Mouse (Mus musculus): ENCODE measurements at regions not wholly inside any gene's neighbourhood (a gene's known extent, or its start where the extent isn't known, plus 50 kb on each side); places are given as distances from the start of the nearest gene placed in this dataset.
"Not testable (repeated sequence)": the region's sequence is repeated elsewhere in the genome, so short reads cannot be mapped to it uniquely, and the experiment has no call there.

- H3K27ac ChIP-seq = no peak overlapping the region
- no peaks in the 10 kb centered on the region for H3K27me3 ChIP-seq (replicated peaks)
- H3K36me3 ChIP-seq (replicated peaks) = no peaks in the 10 kb centered on the region
- WGBS = 42% methylated on average over 1 of the region's 1 CpGs
- no peak overlapping the region for H3K4me2 ChIP-seq
- no peaks in the 10 kb centered on the region for H3K9me3 ChIP-seq
- no peak overlapping the region for H3K4me3 ChIP-seq
- no peaks in the 10 kb centered on the region for H3K4me1 ChIP-seq
- no peak overlapping the region for H3K9ac ChIP-seq
- ATAC-seq (replicated peaks) = no peak
Observed at GRCm38 (mm10) chr10:48582006-48582405, 1206.6 kb downstream of the Grik2 start.

GRCm38 (mm10) chr10:48581081-48581480 is 1207.5 kb downstream of the Grik2 start:
- Histone ChIP-seq H3K4me1 (no peaks in the 10 kb centered on the region), H3K27ac (no peak overlapping the region), H3K36me3 (replicated peaks) (no peaks in the 10 kb centered on the region), H3K27me3 (replicated peaks) (no peaks in the 10 kb centered on the region), H3K4me2 (no peak overlapping the region), H3K4me3 (no peak overlapping the region), H3K9me3 (no peaks in the 10 kb centered on the region), H3K9ac (no peak overlapping the region)
- ATAC-seq (replicated peaks) = no peak
- 93% methylated on average over 1 of the region's 1 CpGs for WGBS

GRCm38 (mm10) chr10:48572600-48572999 is 1216.0 kb downstream of the Grik2 start:
- no peaks in the 10 kb centered on the region for H3K9me3 ChIP-seq
- H3K4me2 ChIP-seq = no peak overlapping the region
- 82% methylated on average over 2 of the region's 2 CpGs for WGBS
- no peaks in the 10 kb centered on the region for H3K36me3 ChIP-seq (replicated peaks)
- H3K4me3 ChIP-seq = no peak overlapping the region
- no peak for ATAC-seq (replicated peaks)
- no peaks in the 10 kb centered on the region for H3K4me1 ChIP-seq
- no peaks in the 10 kb centered on the region for H3K27me3 ChIP-seq (replicated peaks)
- no peak overlapping the region for H3K27ac ChIP-seq
- no peak overlapping the region for H3K9ac ChIP-seq

GRCm38 (mm10) chr10:48549791-48550190 is 1238.8 kb downstream of the Grik2 start:
- WGBS = 77% methylated on average over 2 of the region's 2 CpGs
- not testable (repeated sequence) for ATAC-seq (replicated peaks); H3K9ac ChIP-seq; H3K4me1 ChIP-seq; H3K9me3 ChIP-seq; H3K27me3 ChIP-seq (replicated peaks); H3K4me3 ChIP-seq; H3K36me3 ChIP-seq (replicated peaks); H3K27ac ChIP-seq; H3K4me2 ChIP-seq

- Histone ChIP-seq H3K4me1 (no peaks in the 10 kb centered on the region), H3K4me3 (no peak overlapping the region), H3K27me3 (replicated peaks) (no peaks in the 10 kb centered on the region), H3K4me2 (no peak overlapping the region), H3K27ac (no peak overlapping the region), H3K9me3 (no peaks in the 10 kb centered on the region), H3K36me3 (replicated peaks) (no peaks in the 10 kb centered on the region), H3K9ac (no peak overlapping the region)
- ATAC-seq (replicated peaks) = no peak
- WGBS = 91% methylated on average over 1 of the region's 1 CpGs
Observed at GRCm38 (mm10) chr10:48522258-48522657, 1266.3 kb downstream of the Grik2 start.

GRCm38 (mm10) chr10:48472927-48473326 is 1315.6 kb downstream of the Grik2 start:
- no peak for ATAC-seq (replicated peaks)
- no peaks in the 10 kb centered on the region for H3K9me3 ChIP-seq
- H3K36me3 ChIP-seq (replicated peaks) = no peaks in the 10 kb centered on the region
- no peaks in the 10 kb centered on the region for H3K27me3 ChIP-seq (replicated peaks)
- H3K4me3 ChIP-seq = no peak overlapping the region
- H3K4me1 ChIP-seq = no peaks in the 10 kb centered on the region
- H3K9ac ChIP-seq = no peak overlapping the region
- WGBS = 53% methylated on average over 1 of the region's 1 CpGs
- H3K27ac ChIP-seq = no peak overlapping the region
- no peak overlapping the region for H3K4me2 ChIP-seq

GRCm38 (mm10) chr10:48443739-48444342 is 1344.7 kb downstream of the Grik2 start:
- H3K9me3 ChIP-seq = no peaks in the 10 kb centered on the region
- H3K4me1 ChIP-seq = no peaks in the 10 kb centered on the region
- H3K4me2 ChIP-seq = no peak overlapping the region
- H3K27me3 ChIP-seq (replicated peaks) = no peaks in the 10 kb centered on the region
- ATAC-seq (replicated peaks) = peak; percentile 90
- 86% methylated on average over 1 of the region's 1 CpGs for WGBS
- no peak overlapping the region for H3K27ac ChIP-seq
- no peak overlapping the region for H3K9ac ChIP-seq
- no peaks in the 10 kb centered on the region for H3K36me3 ChIP-seq (replicated peaks)
- H3K4me3 ChIP-seq = no peak overlapping the region

GRCm38 (mm10) chr10:48433287-48433686 is 1355.3 kb downstream of the Grik2 start:
- Histone ChIP-seq H3K4me1 (no peaks in the 10 kb centered on the region), H3K27ac (no peak overlapping the region), H3K4me3 (no peak overlapping the region), H3K36me3 (replicated peaks) (no peaks in the 10 kb centered on the region), H3K9me3 (no peaks in the 10 kb centered on the region), H3K27me3 (replicated peaks) (no peaks in the 10 kb centered on the region), H3K9ac (no peak overlapping the region), H3K4me2 (no peak overlapping the region)
- ATAC-seq (replicated peaks) = no peak

GRCm38 (mm10) chr10:48425501-48425900 is 1363.1 kb downstream of the Grik2 start:
- H3K9ac ChIP-seq = no peak overlapping the region
- no peak overlapping the region for H3K4me2 ChIP-seq
- no peak overlapping the region for H3K4me3 ChIP-seq
- no peak for ATAC-seq (replicated peaks)
- no peaks in the 10 kb centered on the region for H3K4me1 ChIP-seq
- H3K27ac ChIP-seq = no peak overlapping the region
- H3K9me3 ChIP-seq = no peaks in the 10 kb centered on the region
- no peaks in the 10 kb centered on the region for H3K27me3 ChIP-seq (replicated peaks)
- no peaks in the 10 kb centered on the region for H3K36me3 ChIP-seq (replicated peaks)

GRCm38 (mm10) chr10:48405071-48405470 is 1383.5 kb downstream of the Grik2 start:
- no peak overlapping the region for H3K27ac ChIP-seq
- H3K36me3 ChIP-seq (replicated peaks) = no peaks in the 10 kb centered on the region
- no peak overlapping the region for H3K9ac ChIP-seq
- no peak for ATAC-seq (replicated peaks)
- H3K4me2 ChIP-seq = no peak overlapping the region
- 79% methylated on average over 3 of the region's 3 CpGs for WGBS
- H3K4me1 ChIP-seq = no peaks in the 10 kb centered on the region
- no peaks in the 10 kb centered on the region for H3K9me3 ChIP-seq
- H3K27me3 ChIP-seq (replicated peaks) = no peaks in the 10 kb centered on the region
- H3K4me3 ChIP-seq = no peak overlapping the region
